In the genomic region with DNA sequence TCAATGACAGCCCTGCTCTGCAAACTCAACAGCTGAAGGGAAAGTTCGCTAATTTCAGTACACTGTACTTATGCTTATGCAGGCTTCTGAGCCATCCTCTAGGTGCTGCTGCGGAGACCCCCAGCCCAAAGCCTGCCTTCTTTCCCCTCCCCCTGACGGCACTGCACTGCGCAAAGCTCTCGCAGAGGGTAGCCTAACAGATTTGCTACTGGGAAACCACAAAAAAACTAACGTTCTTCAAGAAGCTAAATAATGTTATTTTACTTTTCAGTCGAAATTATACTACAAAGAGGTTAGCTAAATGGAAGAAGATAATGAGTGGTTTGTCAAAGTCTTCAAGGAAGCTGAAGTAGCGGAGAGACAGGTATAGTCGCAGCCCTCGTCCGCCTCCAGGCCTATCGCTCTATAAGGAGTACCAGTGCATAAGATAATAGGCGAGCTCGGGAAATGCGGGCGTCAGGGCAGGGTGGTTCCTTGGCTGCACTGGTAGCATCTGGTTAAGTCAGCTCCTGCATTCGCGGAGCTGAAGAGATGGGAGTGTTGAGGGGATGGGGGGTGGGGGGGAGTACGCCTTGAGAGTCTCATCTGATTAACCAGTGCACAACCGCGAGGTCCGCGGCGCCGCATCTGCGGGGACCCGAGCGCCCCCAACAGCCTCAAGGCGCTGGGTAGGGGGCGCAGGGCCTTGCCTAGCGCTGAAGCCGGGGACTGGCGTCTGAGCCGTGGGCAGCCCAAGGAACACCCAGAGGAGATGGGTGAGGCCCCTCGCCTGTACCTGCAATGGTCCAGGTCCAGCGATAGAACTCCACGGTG, we compare ENCODE assay signal across 8 mouse cellular contexts. TPM values are rescaled to one million over a fixed set of nuclear protein-coding genes. Genes with fewer than 3 reads are reported as not detected.
DNase-seq lines count a peak whose midpoint lies in the region; ATAC-seq lines count a peak whose summit lies in the region.

No protein-coding gene starts in this region.

- H3K4me3 ChIP-seq in megakaryocyte, embryonic 14.5 days (replicated peaks) = peak overlapping the region; percentile 92
- H3K4me3 ChIP-seq in forebrain, embryonic 10.5 days = peak overlapping the region; percentile 78
- peak overlapping the region; percentile 56 for H3K4me3 ChIP-seq in intestine, embryonic 15.5 days (replicated peaks)
- peak overlapping the region; percentile 75 for H3K4me3 ChIP-seq in midbrain, embryonic 11.5 days (ENCODE audit: low read depth, low read length)

- peaks cover 19% of the 10 kb centered on the region for H3K4me1 ChIP-seq in megakaryocyte, embryonic 14.5 days
- H3K4me1 ChIP-seq in forebrain, embryonic 10.5 days = peaks cover 37% of the 10 kb centered on the region
- H3K4me1 ChIP-seq in intestine, embryonic 15.5 days (replicated peaks) = peaks cover 6% of the 10 kb centered on the region; the same call in 1 of the 2 replicates
- H3K4me1 ChIP-seq in midbrain, embryonic 11.5 days (ENCODE audit: control insufficient read depth, insufficient read depth, low read length) = peaks cover 11% of the 10 kb centered on the region

- peak; percentile 29 for DNase-seq in cerebellum, adult 11 months
- peak; percentile 61 for DNase-seq in forebrain, embryonic 10.5 days (ENCODE audit: extremely low spot score, low spot score)
- DNase-seq in midbrain, embryonic 11.5 days (ENCODE audit: low spot score, missing footprints) = peak; percentile 98
- peak; percentile 7 for DNase-seq in thymus, postnatal 25 days

- WGBS in forebrain, embryonic 10.5 days = under 1% methylated on average over 37 of the region's 37 CpGs
- 2% methylated on average over 37 of the region's 37 CpGs for WGBS in intestine, embryonic 15.5 days
- WGBS in midbrain, embryonic 11.5 days = under 1% methylated on average over 37 of the region's 37 CpGs

- H3K4me2 ChIP-seq in intestine, embryonic 15.5 days (replicated peaks) = peak overlapping the region; percentile 95
- H3K4me2 ChIP-seq in midbrain, embryonic 11.5 days = peak overlapping the region; percentile 73

- no peaks in the 10 kb centered on the region for H3K9me3 ChIP-seq in megakaryocyte, embryonic 14.5 days
- H3K9me3 ChIP-seq in forebrain, embryonic 10.5 days = no peaks in the 10 kb centered on the region
- no peaks in the 10 kb centered on the region for H3K9me3 ChIP-seq in intestine, embryonic 15.5 days
- H3K9me3 ChIP-seq in midbrain, embryonic 11.5 days (ENCODE audit: control insufficient read depth, low read length) = no peaks in the 10 kb centered on the region

- peak overlapping the region; percentile 91 for H3K27ac ChIP-seq in forebrain, embryonic 10.5 days
- peak overlapping the region; percentile 24; the same call in 1 of the 2 replicates for H3K27ac ChIP-seq in intestine, embryonic 15.5 days
- peak overlapping the region; percentile 80 for H3K27ac ChIP-seq in midbrain, embryonic 11.5 days (ENCODE audit: low read depth, low read length)

- H3K36me3 ChIP-seq in megakaryocyte, embryonic 14.5 days (replicated peaks; ENCODE audit: low read length) = no peaks in the 10 kb centered on the region
- no peaks in the 10 kb centered on the region for H3K36me3 ChIP-seq in forebrain, embryonic 10.5 days (replicated peaks)
- no peaks in the 10 kb centered on the region for H3K36me3 ChIP-seq in intestine, embryonic 15.5 days
- H3K36me3 ChIP-seq in midbrain, embryonic 11.5 days (ENCODE audit: control insufficient read depth, insufficient read depth, low read length) = no peaks in the 10 kb centered on the region

- no peak; the same call in 1 of the 2 replicates for ATAC-seq in megakaryocyte, adult 5-6 weeks (ENCODE audit: poor library complexity, severe bottlenecking)
- peak; percentile 77 for ATAC-seq in intestine, embryonic 15.5 days
- ATAC-seq in midbrain, embryonic 11.5 days (ENCODE audit: low FRiP score) = peak; percentile 80
- no peak for ATAC-seq in erythroid progenitor cell, adult 5-6 weeks (replicated peaks; ENCODE audit: low FRiP score, poor library complexity, severe bottlenecking)

- peaks cover 46% of the 10 kb centered on the region for H3K27me3 ChIP-seq in megakaryocyte, embryonic 14.5 days (replicated peaks)
- peaks cover 26% of the 10 kb centered on the region for H3K27me3 ChIP-seq in forebrain, embryonic 10.5 days (ENCODE audit: poor library complexity, severe bottlenecking)
- peaks cover 4% of the 10 kb centered on the region; the same call in 1 of the 2 replicates for H3K27me3 ChIP-seq in intestine, embryonic 15.5 days (replicated peaks)
- no peaks in the 10 kb centered on the region; the same call in 1 of the 2 replicates for H3K27me3 ChIP-seq in midbrain, embryonic 11.5 days (ENCODE audit: control insufficient read depth, insufficient read depth, low read length)

- H3K9ac ChIP-seq in intestine, embryonic 15.5 days = peak overlapping the region; percentile 56
- H3K9ac ChIP-seq in midbrain, embryonic 11.5 days (ENCODE audit: low read length) = peak overlapping the region; percentile 81

RNA-seq across cellular contexts. Expression of a gene that starts 0.7 kb away (rescaled TPM):
- not detected in 2 replicates for polyA plus RNA-seq in megakaryocyte, embryonic 14.5 days (2012; ENCODE audit: insufficient read depth, low replicate concordance)
- 0.73 TPM in 1 of 2 replicates, not detected in the other for total RNA-seq in megakaryocyte, adult 5-6 weeks (2015)
- total RNA-seq in megakaryocyte, adult 5-6 weeks (2017) = not detected in 2 replicates
- polyA plus RNA-seq in forebrain, embryonic 10.5 days (2016; fragmentation: Nextera tagmentation; extraction: Ambion mirVana) = 30.4 and 32.5 TPM in 2 replicates
- polyA plus RNA-seq in intestine, embryonic 15.5 days (2015; fragmentation: Nextera tagmentation; extraction: Ambion mirVana) = 6.0 and 8.9 TPM in 2 replicates
- polyA plus RNA-seq in midbrain, embryonic 11.5 days (2014; fragmentation: Nextera tagmentation; extraction: Ambion mirVana) = 45.2 and 51.4 TPM in 2 replicates
- not detected in 2 replicates for total RNA-seq in erythroid progenitor cell, adult 5-6 weeks (2015; ENCODE audit: low replicate concordance)
- not detected in 2 replicates for total RNA-seq in erythroid progenitor cell, adult 5-6 weeks (2017; ENCODE audit: low replicate concordance)

RNA-seq across cellular contexts. Expression of a gene that starts 29.1 kb away (rescaled TPM):
- polyA plus RNA-seq in megakaryocyte, embryonic 14.5 days (2012; ENCODE audit: insufficient read depth, low replicate concordance) = 0.37 TPM in 1 of 2 replicates, not detected in the other
- total RNA-seq in megakaryocyte, adult 5-6 weeks (2015) = 29.1 and 33.4 TPM in 2 replicates
- 39.1 and 43.7 TPM in 2 replicates for total RNA-seq in megakaryocyte, adult 5-6 weeks (2017)
- 53.6 and 56.2 TPM in 2 replicates for polyA plus RNA-seq in forebrain, embryonic 10.5 days (2016; fragmentation: Nextera tagmentation; extraction: Ambion mirVana)
- polyA plus RNA-seq in intestine, embryonic 15.5 days (2015; fragmentation: Nextera tagmentation; extraction: Ambion mirVana) = 23.5 and 25.9 TPM in 2 replicates
- polyA plus RNA-seq in midbrain, embryonic 11.5 days (2014; fragmentation: Nextera tagmentation; extraction: Ambion mirVana) = 50.0 and 50.4 TPM in 2 replicates
- total RNA-seq in erythroid progenitor cell, adult 5-6 weeks (2015; ENCODE audit: low replicate concordance) = 64.9 and 65.8 TPM in 2 replicates
- total RNA-seq in erythroid progenitor cell, adult 5-6 weeks (2017; ENCODE audit: low replicate concordance) = 79.8 and 84.0 TPM in 2 replicates

Comparison
In these comparisons a context has a peak if more than half of its experiments do, and no peak if none do; other contexts are left out.
1. ATAC-seq: peak in intestine, embryonic 15.5 days (single experiment) and midbrain, embryonic 11.5 days (single experiment); none in megakaryocyte, adult 5-6 weeks (single experiment) and erythroid progenitor cell, adult 5-6 weeks (single experiment).
2. DNase-seq: peak in every context shown above with its lines; median percentile 98 in midbrain, embryonic 11.5 days; 61 in forebrain, embryonic 10.5 days; 29 in cerebellum, adult 11 months; 7 in thymus, postnatal 25 days.
3. H3K27ac ChIP-seq: peak in every context shown above with its lines; median percentile 91 in forebrain, embryonic 10.5 days; 80 in midbrain, embryonic 11.5 days; 24 in intestine, embryonic 15.5 days.
4. RNA of a gene that starts 29.1 kb away (polyA plus RNA-seq): 53.6 to 56.2 TPM in forebrain, embryonic 10.5 days, 50.0 to 50.4 TPM in midbrain, embryonic 11.5 days and 23.5 to 25.9 TPM in intestine, embryonic 15.5 days; 0.37 TPM in megakaryocyte, embryonic 14.5 days; every median in the first group is over 10 times any median in the second.
5. Peak in every context shown above with its lines, with median percentiles within 50 percentile points of each other: H3K4me3 ChIP-seq.